Mouse (Mus musculus) liver, embryonic 16.5 days (tissue): ENCODE measurements around the gene Rps3. TPM values are rescaled to one million over a fixed set of nuclear protein-coding genes. Genes with fewer than 3 reads are reported as not detected.

ENCODE experiments used
- ATAC-seq: fragments of 200-750 bp; cut with Nextera tagmentation; 2 replicates; pipeline ENCODE4 v1.8.0; 2017; ENCODE audit warnings: low read depth, mild to moderate bottlenecking, moderate number of reproducible peaks, moderate library complexity
- H3K27ac ChIP-seq: fragments of 300-500 bp; sonication (generic); 2 replicates; pipeline ENCODE4 v1.5.1; 2014; ENCODE audit warnings: mild to moderate bottlenecking, low read length
- H3K27me3 ChIP-seq: fragments of 300-500 bp; sonication (generic); 2 replicates; pipeline ENCODE4 v1.6.1; 2014; ENCODE audit warnings: low read depth, low read length, mixed read lengths; ENCODE audit not compliant: control insufficient read depth, insufficient read depth
- H3K36me3 ChIP-seq: fragments of 300-500 bp; sonication (generic); 2 replicates; pipeline ENCODE4 v1.6.1; 2014; ENCODE audit warnings: mild to moderate bottlenecking; ENCODE audit not compliant: control insufficient read depth, insufficient read depth
- H3K4me1 ChIP-seq: fragments of 300-500 bp; sonication (generic); 2 replicates; pipeline ENCODE4 v1.6.1; 2014; ENCODE audit warnings: low read depth, low read length, mixed read lengths; ENCODE audit not compliant: control insufficient read depth
- H3K4me2 ChIP-seq: fragments of 300-500 bp; sonication (generic); 2 replicates; pipeline ENCODE4 v1.6.1; 2014; ENCODE audit warnings: low read depth, low read length, mixed read lengths
- H3K4me3 ChIP-seq: fragments of 300-500 bp; sonication (generic); 2 replicates; pipeline ENCODE4 v1.5.1; 2014; ENCODE audit warnings: low read depth, mild to moderate bottlenecking, low read length
- H3K9ac ChIP-seq: fragments of 300-500 bp; sonication (generic); 2 replicates; pipeline ENCODE4 v1.6.1; 2014; ENCODE audit warnings: low read depth, low read length
- H3K9me3 ChIP-seq: fragments of 300-500 bp; sonication (generic); replicated peaks from 2 replicates; pipeline ENCODE4 v1.6.1; 2016; ENCODE audit warnings: low read length; ENCODE audit not compliant: control insufficient read depth
- WGBS: fragments of 180-500 bp; shearing (Covaris S2); extraction: QIAGEN DNeasy Blood & Tissue Kit; methylation state at CpG from one replicate; pipeline ENCODE4 v1.1.7; 2014; ENCODE audit not compliant: insufficient replicate concordance; 5-methylcytosine and 5-hydroxymethylcytosine counted together
- polyA plus RNA-seq: library from polyadenylated mRNA; unstranded; fragments of >200 nt; fragmentation: Nextera tagmentation; extraction: Ambion mirVana; gene quantifications from 2 replicates; pipeline ENCODE4 v1.2.1, GENCODE M21; 2015

The Rps3 gene
- polyA plus RNA-seq, 1 experiment from 2014 or later = 400 TPM

DNA sequence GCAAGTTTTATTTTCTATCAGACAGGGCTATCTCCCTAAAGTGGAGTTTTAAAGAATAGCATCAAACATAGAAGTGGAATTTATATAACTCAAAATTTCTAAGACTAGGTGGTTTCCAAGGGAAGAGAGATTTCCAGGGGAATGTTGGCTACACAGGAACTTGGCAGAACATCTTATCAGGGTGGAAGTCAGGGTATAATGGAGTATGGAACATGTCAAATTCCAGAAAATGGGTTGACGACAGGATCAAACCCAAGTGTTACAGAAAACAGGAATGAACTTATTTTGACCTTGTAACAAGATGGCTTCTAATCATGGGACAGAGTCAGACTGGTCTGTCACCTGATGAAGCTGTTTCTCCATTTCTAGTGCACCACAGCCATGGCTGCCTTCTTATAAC is 1.1 kb upstream of the Rps3 start:
- Histone ChIP-seq H3K36me3 (peaks cover 27% of the 10 kb centered on the region), H3K27ac (no peak overlapping the region), H3K9me3 (no peaks in the 10 kb centered on the region), H3K4me2 (no peak overlapping the region), H3K27me3 (no peaks in the 10 kb centered on the region), H3K4me1 (peaks cover 35% of the 10 kb centered on the region), H3K4me3 (no peak overlapping the region), H3K9ac (no peak overlapping the region)
- ATAC-seq = no peak
- WGBS = 85% methylated on average over 1 of the region's 1 CpGs

- H3K36me3 ChIP-seq = peaks cover 35% of the 10 kb centered on the region
- H3K27ac ChIP-seq = 0 out of 2 replicates have a peak overlapping the region, but pooled peaks have one; percentile 23
- peak overlapping the region; percentile 87 for H3K4me3 ChIP-seq
- H3K4me1 ChIP-seq = peaks cover 37% of the 10 kb centered on the region
- 41% methylated on average over 8 of the region's 8 CpGs for WGBS
- H3K9me3 ChIP-seq = no peaks in the 10 kb centered on the region
- ATAC-seq = no peak
- peak overlapping the region; percentile 74 for H3K4me2 ChIP-seq
- H3K27me3 ChIP-seq = no peaks in the 10 kb centered on the region
- no peak overlapping the region for H3K9ac ChIP-seq
These were observed 384 bp upstream of the Rps3 start for GRCm38 (mm10) chr7:99483924-99484319.

- Histone ChIP-seq H3K36me3 (peaks cover 47% of the 10 kb centered on the region), H3K4me3 (peak overlapping the region; percentile 87), H3K27ac (peak overlapping the region; percentile 47), H3K9me3 (no peaks in the 10 kb centered on the region), H3K4me2 (peak overlapping the region; percentile 92), H3K9ac (peak overlapping the region; percentile 86), H3K27me3 (no peaks in the 10 kb centered on the region), H3K4me1 (peaks cover 37% of the 10 kb centered on the region)
- 1% methylated on average over 6 of the region's 6 CpGs for WGBS
- no peak for ATAC-seq
These were observed 901 bp downstream of the Rps3 start for GRCm38 (mm10) chr7:99482637-99483036.

GRCm38 (mm10) chr7:99477235-99477634 is 6.3 kb downstream of the Rps3 start:
- H3K27me3 ChIP-seq = no peaks in the 10 kb centered on the region; the same call in 1 of the 2 replicates
- no peak overlapping the region for H3K4me2 ChIP-seq
- H3K4me1 ChIP-seq = peaks cover 53% of the 10 kb centered on the region
- H3K9me3 ChIP-seq = no peaks in the 10 kb centered on the region
- no peak for ATAC-seq
- H3K4me3 ChIP-seq = no peak overlapping the region
- H3K9ac ChIP-seq = no peak overlapping the region
- peaks cover 47% of the 10 kb centered on the region for H3K36me3 ChIP-seq
- no peak overlapping the region for H3K27ac ChIP-seq
- WGBS = 81% methylated on average over 5 of the region's 5 CpGs

GRCm38 (mm10) chr7:99476558-99477114 is 6.9 kb downstream of the Rps3 start:
- Histone ChIP-seq H3K27ac (no peak overlapping the region), H3K9me3 (no peaks in the 10 kb centered on the region), H3K4me1 (peaks cover 47% of the 10 kb centered on the region), H3K4me2 (no peak overlapping the region), H3K4me3 (no peak overlapping the region), H3K9ac (no peak overlapping the region), H3K27me3 (no peaks in the 10 kb centered on the region; the same call in 1 of the 2 replicates), H3K36me3 (peaks cover 42% of the 10 kb centered on the region)
- WGBS = 30% methylated on average over 3 of the region's 3 CpGs
- no peak for ATAC-seq

- WGBS = 74% methylated on average over 2 of the region's 2 CpGs
- Histone ChIP-seq H3K9me3 (no peaks in the 10 kb centered on the region), H3K27ac (no peak overlapping the region), H3K36me3 (peaks cover 31% of the 10 kb centered on the region), H3K4me1 (peaks cover 36% of the 10 kb centered on the region), H3K4me2 (no peak overlapping the region), H3K9ac (no peak overlapping the region), H3K4me3 (no peak overlapping the region), H3K27me3 (no peaks in the 10 kb centered on the region; the same call in none of the 2 replicates)
- 0 out of 2 replicates have a peak, but pooled peaks have one; percentile 1 for ATAC-seq
These were observed 8.0 kb downstream of the Rps3 start for GRCm38 (mm10) chr7:99475562-99475911.

DNA sequence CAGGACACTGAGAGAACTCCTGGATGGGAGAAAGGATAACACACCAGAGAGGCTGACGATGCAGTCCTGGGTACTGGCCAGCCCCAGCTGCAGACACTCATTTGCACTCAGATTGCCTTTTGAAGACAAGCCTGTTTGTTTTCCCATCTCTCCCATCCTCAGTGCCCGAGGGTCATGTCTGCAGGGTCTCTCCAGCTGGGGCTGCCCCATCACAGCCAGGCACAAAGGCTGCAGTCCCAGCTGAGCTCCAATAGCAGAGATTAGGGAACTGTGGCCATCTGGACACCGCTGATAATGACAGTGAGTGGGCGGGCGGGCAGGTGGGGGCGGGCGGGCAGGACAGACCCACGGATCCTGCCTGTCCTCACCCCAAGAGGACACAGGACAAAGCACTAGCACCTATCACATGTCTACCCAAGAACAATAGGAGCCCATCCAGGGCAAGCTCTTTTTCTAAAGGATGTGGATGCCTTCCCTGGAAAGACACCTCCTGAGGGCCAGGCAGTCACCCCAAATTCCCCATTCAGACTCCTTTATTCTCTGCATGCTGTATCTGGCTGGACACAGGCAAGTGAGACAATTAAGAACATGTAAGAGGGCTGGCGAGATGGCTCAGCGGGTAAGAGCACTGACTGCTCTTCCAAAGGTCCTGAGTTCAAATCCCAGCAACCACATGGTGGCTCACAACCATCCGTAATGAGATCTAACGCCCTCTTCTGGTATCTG is 8.5 kb downstream of the Rps3 start:
- peak overlapping the region; percentile 51 for H3K27ac ChIP-seq
- H3K4me1 ChIP-seq = peaks cover 32% of the 10 kb centered on the region
- H3K36me3 ChIP-seq = peaks cover 26% of the 10 kb centered on the region

GRCm38 (mm10) chr7:99473638-99474407 is 9.7 kb downstream of the Rps3 start:
- Histone ChIP-seq H3K4me2 (no peak overlapping the region), H3K9ac (no peak overlapping the region), H3K36me3 (peaks cover 14% of the 10 kb centered on the region), H3K9me3 (no peaks in the 10 kb centered on the region), H3K4me1 (peaks cover 32% of the 10 kb centered on the region), H3K4me3 (no peak overlapping the region), H3K27me3 (peaks cover 17% of the 10 kb centered on the region), H3K27ac (no peak overlapping the region)
- 73% methylated on average over 14 of the region's 14 CpGs for WGBS
- ATAC-seq = no peak; the same call in 1 of the 2 replicates

More for the DNA sequence above, 8.5 kb downstream of the Rps3 start:
- no peaks in the 10 kb centered on the region for H3K9me3 ChIP-seq
- WGBS = 38% methylated on average over 12 of the region's 12 CpGs
- peaks cover 5% of the 10 kb centered on the region for H3K27me3 ChIP-seq
- ATAC-seq = peak; percentile 82
- H3K4me3 ChIP-seq = no peak overlapping the region
- H3K9ac ChIP-seq = no peak overlapping the region
- H3K4me2 ChIP-seq = peak overlapping the region; percentile 14
